Mouse (Mus musculus) fat pad, adult 2 months (tissue): ENCODE measurements at regions not wholly inside any gene's neighbourhood (a gene's known extent, or its start where the extent isn't known, plus 50 kb on each side); places are given as distances from the start of the nearest gene placed in this dataset.

ENCODE experiments used
- DNase-seq: peaks from one replicate; pipeline ENCODE4 v3.0.0-alpha.2; 2011; ENCODE audit warnings: low read depth, low spot score; ENCODE audit errors: extremely low read depth

DNA sequence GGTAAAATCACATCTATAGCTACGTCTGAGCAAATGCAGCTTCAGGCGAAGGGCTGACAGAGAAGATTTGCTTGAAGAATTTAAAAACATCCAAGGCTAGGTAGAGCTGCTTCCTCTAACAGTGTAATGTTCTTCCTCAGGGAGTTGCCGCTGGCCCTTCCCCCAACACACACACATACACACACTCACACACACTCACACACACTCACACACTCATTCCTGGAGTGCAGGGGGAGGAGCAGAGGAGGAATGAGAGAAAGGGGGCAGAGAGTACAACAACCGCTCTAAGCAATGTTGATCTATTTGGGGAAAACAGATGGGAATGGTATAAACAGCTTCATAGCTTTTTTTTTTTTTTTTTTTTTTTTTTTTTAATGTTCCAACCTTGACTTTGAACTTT is 232.6 kb downstream of the Rnf152 start:
- DNase-seq, result no peak

DNA sequence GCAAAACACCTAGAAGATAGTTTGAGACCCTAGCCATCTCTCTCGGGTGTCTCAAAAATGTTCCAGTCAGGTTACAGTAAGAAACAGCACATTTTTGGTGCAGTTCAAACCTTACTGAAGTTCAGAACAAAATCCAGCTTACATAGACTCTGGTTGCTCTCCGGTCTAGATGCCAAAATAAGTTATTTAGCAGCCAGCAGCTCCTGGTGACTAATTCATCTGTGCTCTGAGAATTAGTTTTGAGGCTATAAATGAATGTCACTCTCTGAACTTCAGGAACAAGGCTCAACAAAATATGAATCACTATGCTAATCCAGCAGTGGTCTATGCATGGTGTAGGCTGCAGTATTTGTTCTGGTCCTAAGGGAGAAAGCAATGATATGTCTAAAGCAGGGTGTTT is 238.6 kb downstream of the Rnf152 start:
- DNase-seq, result no peak

DNA sequence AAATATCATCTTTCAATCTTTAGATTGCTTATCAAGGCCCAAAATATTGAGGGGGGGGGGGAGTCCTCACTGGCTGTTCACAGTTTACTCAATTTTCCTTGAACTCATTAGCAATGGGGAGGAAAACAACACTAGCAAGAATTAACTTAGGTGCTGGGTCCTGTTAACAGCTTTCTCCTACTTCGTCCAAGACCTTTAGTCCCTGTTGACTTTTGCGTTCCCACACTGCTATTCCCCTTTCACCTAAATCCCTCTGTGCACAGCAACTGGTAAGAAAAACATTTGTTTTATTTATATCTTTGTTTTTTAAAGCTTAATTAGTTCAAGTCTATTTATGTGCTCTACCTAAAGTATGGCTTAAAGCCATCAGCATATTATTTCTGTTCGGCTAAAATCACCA is 240.3 kb downstream of the Rnf152 start:
- DNase-seq, result no peak

DNA sequence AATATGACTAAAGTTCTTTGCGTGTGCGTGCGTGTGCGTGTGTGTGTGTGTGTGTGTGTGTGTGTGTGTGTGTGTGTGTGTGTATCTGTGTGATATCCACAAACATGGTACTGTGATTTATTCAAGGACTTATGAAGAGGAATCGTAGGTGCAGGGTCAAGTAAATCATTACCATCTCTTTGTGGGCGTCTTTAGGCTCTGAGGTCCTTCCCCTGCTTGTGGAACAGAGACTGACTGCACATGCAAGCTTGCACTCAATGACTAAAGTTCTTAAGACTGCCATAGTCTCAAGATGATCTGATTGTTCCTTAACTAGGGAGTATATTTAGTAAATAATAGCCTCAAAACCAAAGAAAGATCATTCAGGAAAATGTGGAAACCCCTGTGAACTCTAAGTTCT is 241.1 kb downstream of the Rnf152 start:
- no peak for DNase-seq

DNA sequence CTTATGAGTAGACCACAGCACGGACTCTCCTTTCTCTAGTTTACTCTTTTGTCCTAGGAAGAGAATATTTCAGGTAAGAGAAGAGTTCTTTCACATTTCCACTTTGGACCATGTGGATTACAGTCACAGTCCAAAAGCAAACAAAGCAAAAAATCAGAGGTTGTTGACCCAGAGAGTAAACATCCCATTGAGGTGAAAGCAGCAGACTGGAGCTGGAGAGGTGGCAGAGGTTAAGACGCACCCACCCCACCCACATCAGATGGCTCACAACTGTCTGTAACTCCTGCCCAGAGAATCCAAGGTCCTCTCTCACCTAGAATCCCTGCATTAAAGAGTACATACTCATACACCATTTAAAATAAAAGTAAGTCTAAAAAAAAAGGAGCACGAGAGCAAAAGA is 241.7 kb downstream of the Rnf152 start:
- DNase-seq, result no peak

DNA sequence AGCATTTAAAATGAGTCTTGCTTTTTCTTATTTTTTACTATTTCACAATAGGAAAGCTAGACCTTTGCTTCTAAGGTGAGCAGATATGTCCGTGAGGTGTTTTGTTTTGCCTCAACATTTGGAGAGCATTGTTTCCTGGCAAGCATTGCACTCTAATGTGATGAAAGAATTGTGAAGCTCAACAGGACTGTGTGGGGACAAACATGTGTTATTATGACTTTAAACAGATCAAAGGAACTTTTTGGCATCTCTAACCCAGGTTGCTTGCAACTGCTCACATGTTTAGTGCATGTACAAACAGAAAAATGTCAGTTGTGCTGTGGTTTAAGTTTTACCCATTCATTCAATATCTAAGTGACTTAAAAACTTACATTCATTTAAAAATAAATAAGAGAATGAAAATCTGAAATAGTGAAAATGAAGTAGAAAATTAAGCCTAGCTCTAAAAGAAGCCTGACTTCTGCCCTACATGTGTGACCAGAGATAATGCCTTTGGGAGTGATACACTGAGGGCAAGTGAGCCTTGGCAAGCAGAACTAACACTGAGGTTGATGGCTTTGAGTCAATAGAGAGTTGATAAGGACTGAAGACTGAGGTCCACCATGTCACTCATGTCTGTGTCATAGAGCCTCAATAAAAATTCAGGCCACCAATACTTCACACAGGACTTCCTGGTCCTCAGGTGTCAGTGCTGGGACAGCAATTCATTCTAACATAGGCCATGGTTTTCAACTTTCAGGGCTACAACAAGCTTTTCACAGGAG is 243.6 kb downstream of the Rnf152 start:
- DNase-seq, result no peak

DNA sequence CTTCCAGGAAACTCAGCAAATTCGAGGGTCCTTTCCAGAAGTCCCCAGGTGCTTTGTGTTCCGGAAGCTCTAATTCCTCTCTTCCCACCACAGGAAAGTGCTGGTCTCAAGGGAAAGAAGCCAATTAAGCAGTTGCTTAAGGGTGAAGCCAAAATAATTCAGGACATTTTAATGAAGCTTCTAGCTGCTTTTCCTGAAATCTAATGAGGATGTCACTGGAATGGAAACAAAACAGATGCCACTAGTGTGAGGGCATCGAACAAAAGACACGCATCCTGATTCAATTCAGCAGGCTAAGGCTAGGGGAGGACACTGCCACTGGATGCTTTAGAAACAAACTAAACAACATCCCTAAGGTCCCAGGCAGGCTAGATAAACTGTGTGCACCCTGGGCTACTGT is 245.3 kb downstream of the Rnf152 start:
- no peak for DNase-seq

DNA sequence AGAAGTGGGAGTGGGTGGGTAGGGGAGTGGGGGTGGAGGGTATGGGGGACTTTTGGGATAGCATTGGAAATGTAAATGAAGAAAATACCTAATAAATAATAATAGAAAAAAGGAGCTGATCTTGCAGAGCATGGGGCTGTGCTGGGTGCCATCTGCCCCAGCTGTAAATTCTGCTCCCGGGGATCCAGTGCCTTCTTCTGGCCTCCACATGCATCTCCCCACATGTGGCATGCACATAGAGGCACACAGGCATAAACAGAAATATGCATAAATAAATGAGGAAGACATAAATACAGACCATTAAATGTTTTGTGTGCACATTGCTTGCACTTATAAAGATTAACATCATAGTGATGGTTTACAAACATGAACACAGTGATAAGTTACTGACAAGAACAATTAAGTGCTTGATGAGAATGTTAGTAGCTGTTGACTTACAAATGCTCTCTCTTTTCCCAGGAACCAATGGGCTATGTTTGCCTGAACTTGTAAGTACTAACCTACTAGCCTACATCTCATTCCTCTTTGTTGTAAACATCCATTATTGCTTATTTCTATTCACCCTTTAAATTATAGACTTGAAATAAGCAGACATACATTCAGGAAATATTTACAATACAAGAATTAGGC is 245.8 kb downstream of the Rnf152 start:
- DNase-seq, result no peak

DNA sequence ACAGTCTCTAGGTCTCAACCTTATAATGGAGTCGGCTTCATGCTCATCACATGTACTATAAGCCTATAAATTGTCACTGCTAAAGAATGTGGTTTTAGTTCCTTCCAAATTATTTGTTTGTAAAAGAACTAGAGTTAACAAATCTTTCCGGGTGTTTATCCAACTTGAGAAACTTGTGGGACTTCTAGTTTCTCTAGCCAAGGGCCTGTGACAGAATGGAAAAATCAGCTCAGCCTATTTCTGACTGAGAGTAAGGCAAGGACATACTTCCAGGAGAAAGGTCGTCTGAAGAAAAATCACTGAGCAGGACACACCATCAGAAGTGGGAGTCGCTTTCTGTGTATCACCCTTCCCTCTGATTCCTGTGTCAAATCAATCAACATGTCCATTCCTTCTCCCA is 248.7 kb downstream of the Rnf152 start:
- no peak for DNase-seq

DNA sequence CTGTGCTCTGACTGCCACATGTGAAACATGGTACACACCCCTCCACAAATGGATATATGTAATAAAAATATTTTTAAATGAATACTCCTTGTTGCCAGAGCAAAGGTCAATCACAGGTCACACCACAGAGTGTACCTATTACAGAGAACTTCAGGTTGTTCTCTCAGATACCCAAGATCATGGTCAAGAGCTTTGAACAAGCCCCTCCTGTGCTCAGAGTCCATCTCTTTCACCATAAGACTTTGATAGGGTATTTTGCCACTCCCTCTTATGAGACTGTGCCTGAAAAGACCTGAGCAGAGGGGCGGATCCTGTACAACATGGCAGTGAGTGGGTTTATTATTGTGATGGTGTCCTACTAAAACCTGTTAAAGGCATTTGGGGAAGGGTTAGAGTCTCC is 249.3 kb downstream of the Rnf152 start:
- no peak for DNase-seq

DNA sequence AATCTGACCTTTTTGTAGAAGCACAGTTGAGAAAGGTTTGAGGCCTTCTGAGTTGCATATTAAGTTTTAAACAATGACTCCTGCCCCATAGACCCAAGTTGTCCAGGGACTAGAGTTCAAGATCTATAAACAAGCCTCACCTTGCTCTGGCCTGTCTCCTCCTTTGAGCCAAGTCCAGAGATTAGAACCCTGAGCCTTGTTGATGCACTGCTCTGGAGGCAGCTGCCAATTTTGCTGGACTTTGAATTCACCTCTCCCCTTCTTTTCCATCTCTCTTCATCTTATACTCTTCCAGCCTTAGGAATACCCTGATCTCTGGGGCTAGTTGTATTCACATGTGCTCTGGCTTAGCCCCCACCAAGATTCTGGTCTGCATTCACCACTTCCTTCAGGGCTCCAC is 251.3 kb downstream of the Rnf152 start:
- DNase-seq, result no peak

DNA sequence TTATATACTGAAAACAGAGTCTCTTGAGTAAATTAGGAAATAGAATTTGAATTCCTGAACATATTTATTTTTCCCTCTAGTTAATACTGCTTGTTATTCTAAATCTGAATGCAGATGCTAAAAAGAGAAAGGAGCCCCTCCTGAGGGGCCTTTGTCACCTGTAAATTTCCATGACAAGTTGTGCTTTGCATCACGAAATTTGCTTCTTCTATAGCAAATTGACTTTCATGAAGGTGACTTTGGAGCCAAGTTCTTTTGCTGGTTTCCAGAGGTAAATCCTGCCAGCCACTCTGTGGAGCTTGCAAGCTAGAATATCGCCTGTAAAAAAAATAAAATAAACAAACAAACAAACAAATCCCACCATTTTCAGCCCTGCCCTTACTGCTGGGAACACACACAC is 261.4 kb downstream of the Rnf152 start:
- no peak for DNase-seq

DNA sequence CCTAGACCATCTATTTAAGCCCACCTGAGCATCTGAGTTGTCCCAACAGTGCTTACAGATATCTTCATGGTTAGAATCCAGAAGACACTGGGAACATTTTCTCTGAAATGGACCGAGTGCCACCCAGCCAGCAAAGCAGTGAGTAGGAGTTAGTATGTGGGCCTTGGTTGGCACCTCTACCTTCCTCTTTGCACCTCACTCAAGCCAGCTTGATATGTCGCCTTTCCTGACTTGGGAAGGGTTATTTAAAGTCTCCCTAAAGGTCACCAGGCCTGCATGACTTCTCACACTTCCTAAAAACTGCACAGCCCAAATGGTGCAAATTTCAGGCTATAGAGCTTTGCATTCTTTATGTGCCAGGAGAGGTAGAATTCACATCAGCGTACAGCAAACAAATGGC is 262.0 kb downstream of the Rnf152 start:
- no peak for DNase-seq

DNA sequence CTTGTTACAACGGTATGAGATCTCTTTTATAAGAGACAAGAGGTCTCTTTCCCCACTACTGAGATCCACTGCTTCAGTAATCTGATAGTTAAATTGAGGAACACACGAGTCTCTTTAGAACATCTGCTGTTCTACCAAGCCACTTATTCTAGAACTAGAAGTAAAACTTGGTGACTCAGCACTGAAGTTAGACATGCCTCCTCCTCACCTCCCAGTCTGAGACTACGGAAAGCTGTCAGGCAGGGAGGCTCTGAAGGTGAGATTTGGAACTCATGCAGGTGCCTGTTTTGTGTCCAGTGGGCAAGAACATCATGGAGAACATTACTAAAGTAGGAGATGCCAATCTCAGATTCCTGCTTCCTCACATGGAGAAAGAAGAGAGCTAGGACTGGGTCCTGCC is 262.6 kb downstream of the Rnf152 start:
- DNase-seq, result no peak

DNA sequence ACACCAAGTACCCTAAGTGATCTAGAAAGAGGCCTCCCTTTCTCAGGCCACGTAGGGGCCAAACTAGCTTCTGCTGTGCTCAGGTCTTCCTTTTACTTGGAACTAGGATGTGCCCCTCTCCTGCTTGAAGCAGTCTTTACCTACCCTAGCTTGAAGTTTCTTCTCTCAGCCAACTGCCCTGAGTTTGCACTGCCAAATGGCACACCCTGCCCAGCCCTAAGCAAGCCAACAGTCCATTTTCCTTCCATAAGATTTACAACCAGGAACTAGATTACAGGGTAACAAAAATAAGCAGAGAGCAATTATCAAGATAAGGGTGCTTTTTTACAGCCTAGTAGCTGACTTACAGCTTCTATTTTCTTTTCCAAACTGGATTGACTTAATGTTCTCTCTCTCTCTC is 263.5 kb downstream of the Rnf152 start:
- DNase-seq, result no peak

DNA sequence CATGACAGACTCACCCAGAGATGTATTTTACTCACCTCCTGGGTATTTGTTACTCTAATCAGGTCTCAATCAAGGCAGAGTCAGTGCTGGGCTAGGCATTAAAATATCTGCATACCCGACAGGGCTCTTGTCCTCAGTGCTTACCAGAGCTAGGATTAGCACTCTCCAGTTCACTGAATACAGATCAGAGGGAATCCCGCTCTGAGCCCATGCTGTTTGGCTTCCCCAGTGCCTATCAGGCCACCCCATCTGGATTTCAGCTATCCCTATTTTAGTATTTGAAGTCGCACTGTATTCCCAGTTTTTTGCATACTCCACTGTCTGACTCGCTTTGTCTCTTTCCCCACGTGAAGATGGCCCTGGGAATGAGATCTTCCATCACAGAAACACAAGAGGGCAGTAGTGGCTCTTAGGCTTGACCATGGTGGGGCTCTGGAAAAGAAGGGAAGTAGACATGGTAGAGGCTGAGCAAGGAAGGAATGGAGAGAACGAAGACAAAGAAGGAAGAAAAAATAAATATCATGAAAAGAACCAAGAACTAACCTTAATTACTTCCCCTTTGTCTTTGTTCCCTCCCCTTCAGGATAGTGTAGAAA is 264.1 kb downstream of the Rnf152 start:
- no peak for DNase-seq

DNA sequence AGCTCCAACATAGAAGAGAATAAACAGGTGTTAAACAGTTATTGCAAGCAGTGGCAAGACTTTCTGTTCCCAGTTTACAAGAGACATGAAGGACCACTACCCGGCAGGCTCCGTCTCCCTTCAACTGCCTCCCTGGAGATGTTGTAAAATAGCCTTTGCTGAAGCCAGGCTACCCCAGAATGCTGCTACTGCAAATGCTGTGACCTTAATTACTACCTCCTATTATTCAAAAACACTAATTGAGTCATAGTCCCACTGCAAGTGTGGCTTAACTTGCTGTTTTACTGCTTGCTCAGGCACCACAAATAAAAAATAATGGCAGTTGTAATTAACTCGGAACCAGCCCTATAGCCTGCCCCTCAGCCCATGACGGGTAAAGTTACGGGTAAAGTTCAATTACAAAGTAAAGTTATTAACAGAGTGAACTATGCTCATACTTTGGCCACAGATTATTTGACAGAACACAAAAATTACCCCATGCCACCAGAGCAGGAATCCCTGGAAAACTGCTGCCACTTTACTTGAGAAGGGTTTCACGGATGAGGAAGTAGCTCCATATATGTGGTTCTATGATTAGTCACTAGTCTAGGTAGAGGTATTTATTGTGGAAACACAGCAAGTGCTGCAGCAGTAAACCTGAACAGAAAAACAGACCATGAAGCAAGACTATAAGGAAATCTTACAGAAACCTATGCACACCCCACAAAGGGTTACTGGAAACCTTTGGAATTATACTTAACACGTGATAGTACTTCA is 267.6 kb downstream of the Rnf152 start:
- DNase-seq, result no peak

DNA sequence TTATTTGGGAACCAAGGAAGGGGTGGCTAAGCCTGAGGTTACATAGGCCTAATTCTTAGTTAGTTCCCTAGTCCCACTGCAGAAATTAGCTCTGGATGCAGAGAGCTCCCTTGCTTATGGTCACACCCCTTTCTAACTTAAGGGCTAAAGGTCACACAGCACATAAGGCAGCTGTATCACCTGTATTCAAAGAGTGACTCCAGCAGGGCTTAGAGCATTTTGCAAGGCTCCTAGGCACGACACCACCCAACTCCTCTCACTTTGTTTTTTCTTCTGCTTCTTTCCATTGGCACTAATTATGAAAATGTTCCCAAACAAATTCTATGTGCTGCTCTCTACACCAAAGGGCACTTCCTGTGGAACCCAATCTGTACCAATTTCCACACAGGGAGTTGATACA is 268.9 kb downstream of the Rnf152 start:
- no peak for DNase-seq

DNA sequence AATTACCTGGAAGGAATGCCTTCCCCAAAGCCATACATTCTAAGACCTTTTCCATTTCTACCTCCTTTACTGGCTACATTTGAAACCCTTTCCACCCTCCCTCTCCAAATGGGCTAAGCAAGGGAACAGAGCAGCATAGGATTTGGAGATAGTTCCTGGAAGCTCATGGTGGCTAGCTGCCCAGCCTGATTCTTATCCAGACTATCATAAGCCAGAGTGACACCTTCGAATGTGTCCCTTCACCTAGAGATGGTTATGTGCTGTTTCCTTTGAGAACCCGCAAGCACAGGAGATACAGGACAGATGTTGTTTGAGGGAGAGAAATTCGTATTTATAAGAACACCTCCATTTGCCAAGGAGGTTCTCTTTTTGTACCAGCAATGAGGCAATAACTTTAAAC is 272.0 kb downstream of the Rnf152 start:
- no peak for DNase-seq

DNA sequence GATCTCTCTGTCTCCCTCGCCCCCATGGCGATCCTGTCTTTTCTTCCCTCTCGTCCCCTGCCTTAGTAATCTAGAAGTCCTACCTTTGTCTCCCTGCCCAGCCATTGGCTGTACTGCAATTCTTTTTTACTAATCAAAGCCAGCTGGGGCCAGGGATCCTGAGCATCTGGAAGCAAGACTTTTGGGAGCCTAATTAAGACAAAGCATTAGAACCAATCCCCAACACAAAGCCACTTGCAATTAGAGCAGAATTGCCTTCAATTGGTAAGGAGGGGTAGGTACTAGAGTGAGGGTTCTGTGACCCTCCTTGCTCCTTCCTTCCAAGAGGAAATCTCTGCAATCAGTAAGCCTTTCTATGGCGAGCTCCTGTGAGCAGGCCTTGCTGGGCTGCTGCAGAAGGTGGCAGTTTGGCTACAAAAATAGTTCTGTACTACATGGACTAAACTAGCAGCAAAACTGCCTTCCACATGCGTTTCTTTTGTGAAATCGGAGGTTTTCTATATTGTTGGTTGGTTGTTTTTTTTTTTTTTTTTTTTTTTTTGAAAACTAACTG is 272.9 kb downstream of the Rnf152 start:
- DNase-seq, result no peak

DNA sequence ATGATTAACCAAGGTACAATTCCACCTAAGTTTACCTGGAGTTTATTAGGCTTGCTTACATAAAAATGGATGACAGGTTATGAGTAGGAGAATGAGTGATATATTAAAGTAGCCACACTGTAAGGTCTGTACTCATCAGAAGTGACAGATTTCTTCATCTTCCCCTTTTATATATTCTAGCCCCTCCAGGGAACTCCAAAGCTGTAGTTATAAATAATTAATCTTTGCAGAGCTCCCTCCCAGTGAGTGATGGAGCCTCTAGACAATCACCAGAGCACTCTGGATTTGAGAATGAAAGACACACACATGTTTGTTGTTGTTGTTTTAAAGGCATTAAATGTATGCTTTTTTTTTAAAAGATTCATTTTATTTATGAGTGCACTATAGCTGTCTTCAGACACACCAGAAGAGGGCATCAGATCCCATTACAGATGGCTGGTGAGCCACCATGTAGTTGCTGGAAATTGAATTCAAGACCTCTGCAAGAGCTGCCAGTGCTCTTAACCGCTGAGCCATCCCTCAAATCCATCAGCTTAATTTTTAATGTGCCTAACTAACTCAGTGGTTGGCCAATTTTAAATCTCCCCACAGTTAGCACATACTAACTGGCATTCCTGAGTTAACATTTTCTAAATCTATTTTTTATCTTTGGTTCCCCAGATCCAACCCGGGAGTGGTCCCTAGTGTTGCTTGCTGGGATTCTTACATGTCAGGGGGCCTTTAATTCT is 273.5 kb downstream of the Rnf152 start:
- DNase-seq, result no peak
